ENCODE assay signal across 19 mouse cellular contexts in the genomic region with DNA sequence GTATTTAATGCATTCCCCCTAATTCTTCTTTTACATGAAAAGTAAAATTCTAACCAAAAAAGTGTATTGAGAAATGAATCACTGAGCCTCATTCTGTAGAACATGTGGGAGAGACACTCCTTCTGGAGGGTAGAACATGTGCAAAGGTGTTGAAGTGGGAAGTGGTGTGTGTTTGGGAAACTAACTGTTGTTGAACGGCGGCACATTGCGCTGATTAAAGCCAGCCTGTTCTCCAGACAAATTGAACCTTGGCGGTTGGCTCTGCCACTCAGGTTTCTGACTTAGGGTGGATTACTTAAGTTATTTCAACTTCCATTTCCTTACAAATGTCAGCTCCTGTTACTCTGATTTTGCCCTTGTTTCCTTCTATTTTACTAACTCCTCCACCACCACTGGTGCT. TPM values are rescaled to one million over a fixed set of nuclear protein-coding genes. Genes with fewer than 3 reads are reported as not detected.
DNase-seq lines count a peak whose midpoint lies in the region; ATAC-seq lines count a peak whose summit lies in the region.
"Had no signal": no experiment of that assay in that cellular context is flagged by ENCODE, and none has a peak within 500 bp of the region (broad histone marks: within the 10 kb centered on the region; RNA-seq: fewer than 3 reads in every experiment).

No protein-coding gene starts in this region.

- no peak overlapping the region for H3K9ac ChIP-seq in embryonic facial prominence, embryonic 14.5 days (ENCODE audit: low read depth, low read length)
- no peak overlapping the region for H3K9ac ChIP-seq in limb, embryonic 12.5 days (replicated peaks)
- H3K9ac ChIP-seq: forebrain, embryonic 15.5 days; hindbrain, embryonic 13.5 days had no signal

- peaks cover 5% of the 10 kb centered on the region; the same call in 1 of the 2 replicates for H3K4me1 ChIP-seq in embryonic facial prominence, embryonic 14.5 days (ENCODE audit: control insufficient read depth, insufficient read depth, low read length)
- 0 out of 2 replicates have a peak, but pooled peaks cover 3% of the 10 kb centered on the region for H3K4me1 ChIP-seq in limb, embryonic 12.5 days (replicated peaks)
- H3K4me1 ChIP-seq: forebrain, embryonic 15.5 days; hindbrain, embryonic 13.5 days had no signal

- H3K4me2 ChIP-seq in embryonic facial prominence, embryonic 14.5 days (ENCODE audit: low read depth, low read length): no peak overlapping the region
- no peak overlapping the region for H3K4me2 ChIP-seq in limb, embryonic 12.5 days
- H3K4me2 ChIP-seq: forebrain, embryonic 15.5 days; hindbrain, embryonic 13.5 days had no signal

- DNase-seq in embryo, embryonic 11 days: peak; percentile 15
- no peak for DNase-seq in embryo, embryonic 10 days (ENCODE audit: low spot score)
- DNase-seq in brain, adult 2 months (ENCODE audit: low read depth, low spot score): peak; percentile 54
- DNase-seq in embryonic facial prominence, embryonic 14.5 days (ENCODE audit: low spot score): peak; percentile 18
- DNase-seq in left cerebral cortex, adult 18-20 months (ENCODE audit: low spot score in 2 of 2): no peak
- DNase-seq in spleen, postnatal 14 days (ENCODE audit: low spot score in 2 of 2): no peak
- DNase-seq: adrenal gland, postnatal 14 days; cerebellum, adult 2 months; cerebellum, postnatal 14 days; gastrocnemius, postnatal 10 days; heart, adult 18-20 months; heart, postnatal 10 days had no signal

- 34% methylated on average over 4 of the region's 4 CpGs for WGBS in embryonic facial prominence, embryonic 14.5 days
- 49% methylated on average over 4 of the region's 4 CpGs for WGBS in limb, embryonic 12.5 days

- H3K4me3 ChIP-seq in embryonic facial prominence, embryonic 14.5 days (ENCODE audit: low read depth, low read length): no peak overlapping the region
- H3K4me3 ChIP-seq in limb, embryonic 12.5 days (replicated peaks): no peak overlapping the region
- H3K4me3 ChIP-seq: forebrain, embryonic 15.5 days; heart, embryonic 10.5 days; hindbrain, embryonic 13.5 days had no signal

- H3K9me3 ChIP-seq in embryonic facial prominence, embryonic 14.5 days (ENCODE audit: control insufficient read depth, low read length): no peaks in the 10 kb centered on the region
- H3K9me3 ChIP-seq in limb, embryonic 12.5 days: no peaks in the 10 kb centered on the region
- H3K9me3 ChIP-seq: forebrain, embryonic 15.5 days; heart, embryonic 10.5 days; hindbrain, embryonic 13.5 days had no signal

- no peak overlapping the region for H3K27ac ChIP-seq in embryonic facial prominence, embryonic 14.5 days (replicated peaks; ENCODE audit: low read depth, low read length)
- H3K27ac ChIP-seq in limb, embryonic 12.5 days: peak overlapping the region; percentile 5; the same call in 1 of the 2 replicates
- H3K27ac ChIP-seq: forebrain, embryonic 15.5 days; heart, embryonic 10.5 days; hindbrain, embryonic 13.5 days; hindbrain, postnatal 0 days had no signal

- H3K27me3 ChIP-seq in embryonic facial prominence, embryonic 14.5 days (replicated peaks; ENCODE audit: control insufficient read depth, insufficient read depth, low read length): no peaks in the 10 kb centered on the region
- H3K27me3 ChIP-seq in limb, embryonic 12.5 days: no peaks in the 10 kb centered on the region
- H3K27me3 ChIP-seq: forebrain, embryonic 15.5 days; hindbrain, embryonic 13.5 days had no signal

- H3K36me3 ChIP-seq in embryonic facial prominence, embryonic 14.5 days (ENCODE audit: control insufficient read depth, insufficient read depth, low read length): no peaks in the 10 kb centered on the region
- H3K36me3 ChIP-seq in limb, embryonic 12.5 days: no peaks in the 10 kb centered on the region
- H3K36me3 ChIP-seq: forebrain, embryonic 15.5 days; heart, embryonic 10.5 days; hindbrain, embryonic 13.5 days had no signal

- no peak for ATAC-seq in embryonic facial prominence, embryonic 14.5 days (ENCODE audit: low read depth)
- ATAC-seq in limb, embryonic 12.5 days (ENCODE audit: insufficient number of reproducible peaks, insufficient read depth, low FRiP score, low TSS enrichment, low read depth): no peak
- ATAC-seq: forebrain, embryonic 15.5 days; hindbrain, postnatal 0 days had no signal

RNA-seq across cellular contexts. Expression of a gene that starts 5.1 kb away (rescaled TPM):
- 63.5 and 67.7 TPM in 2 replicates for polyA plus RNA-seq in embryonic facial prominence, embryonic 14.5 days (2014; fragmentation: Nextera tagmentation; extraction: Ambion mirVana)
- 62.9 and 70.3 TPM in 2 replicates for polyA plus RNA-seq in limb, embryonic 12.5 days (2016; fragmentation: Nextera tagmentation; extraction: Ambion mirVana)
- total RNA-seq in left cerebral cortex, adult 18-20 months (2021): 10 to 100 TPM; 66.6 to 67.8 TPM

RNA-seq across cellular contexts. Expression of a gene that starts 16.7 kb away (rescaled TPM):
- 15.3 and 15.5 TPM in 2 replicates for polyA plus RNA-seq in embryonic facial prominence, embryonic 14.5 days (2014; fragmentation: Nextera tagmentation; extraction: Ambion mirVana)
- polyA plus RNA-seq in limb, embryonic 12.5 days (2016; fragmentation: Nextera tagmentation; extraction: Ambion mirVana): 7.6 and 8.0 TPM in 2 replicates
- total RNA-seq in left cerebral cortex, adult 18-20 months (2021): 10 to 100 TPM; 41.6 to 41.9 TPM

RNA-seq across cellular contexts. Expression of a gene that starts 17.6 kb away (rescaled TPM):
- polyA plus RNA-seq in embryonic facial prominence, embryonic 14.5 days (2014; fragmentation: Nextera tagmentation; extraction: Ambion mirVana): 0.49 and 0.62 TPM in 2 replicates
- polyA plus RNA-seq in limb, embryonic 12.5 days (2016; fragmentation: Nextera tagmentation; extraction: Ambion mirVana): 0.18 and 0.35 TPM in 2 replicates
- total RNA-seq in left cerebral cortex, adult 18-20 months (2021): 1 to 10 TPM; 1.3 to 1.6 TPM
- total RNA-seq: common myeloid progenitor, adult 5-6 weeks; hematopoietic stem cell, adult 5-6 weeks had no signal

Comparison
In these comparisons a context has a peak if more than half of its experiments do, and no peak if none do; other contexts are left out.
1. DNase-seq: peak in embryo, embryonic 11 days (single experiment), brain, adult 2 months (single experiment) and embryonic facial prominence, embryonic 14.5 days (single experiment); none in embryo, embryonic 10 days (single experiment), left cerebral cortex, adult 18-20 months (0 of 2) and spleen, postnatal 14 days (0 of 2).